Mouse (Mus musculus) left cerebral cortex, adult 18-20 months (tissue): ENCODE results near the gene Tff1. TPM values are rescaled to one million over a fixed set of nuclear protein-coding genes. Genes with fewer than 3 reads are reported as not detected.

ENCODE experiments used
- DNase-seq, 2 experiments: peaks; one replicate each; pipeline ENCODE4 v3.0.0; 2021 to 2022; ENCODE audit warnings: low spot score in 2 of 2, mixed read lengths in 1 of 2
- total RNA-seq, 2 experiments: library from RNA; stranded (reverse); gene quantifications; 2 replicates each; pipeline ENCODE4 v1.2.3; 2021

The Tff1 gene
- total RNA-seq, 2 experiments from 2014 or later = not detected

DNA sequence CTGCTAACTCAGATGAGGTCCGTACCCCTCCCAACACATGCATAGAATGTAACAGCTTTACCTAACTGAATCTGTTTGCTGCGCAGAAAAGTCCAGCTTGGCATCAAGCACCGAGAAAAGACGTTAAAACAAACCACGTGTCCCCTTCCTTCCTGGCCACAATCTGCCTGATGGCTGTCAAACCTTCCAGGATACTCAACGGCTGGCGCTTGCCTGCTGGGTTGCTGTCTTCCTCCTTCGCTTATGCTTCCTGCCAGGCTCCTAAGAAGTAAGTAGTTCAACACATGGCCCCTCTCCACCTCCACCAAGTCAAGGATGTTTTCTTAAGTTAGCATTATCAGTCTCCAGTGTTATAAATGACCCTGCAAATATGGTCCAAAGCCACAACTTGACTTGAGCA lies 11.3 kb downstream of the Tff1 start:
- no peak for DNase-seq

DNA sequence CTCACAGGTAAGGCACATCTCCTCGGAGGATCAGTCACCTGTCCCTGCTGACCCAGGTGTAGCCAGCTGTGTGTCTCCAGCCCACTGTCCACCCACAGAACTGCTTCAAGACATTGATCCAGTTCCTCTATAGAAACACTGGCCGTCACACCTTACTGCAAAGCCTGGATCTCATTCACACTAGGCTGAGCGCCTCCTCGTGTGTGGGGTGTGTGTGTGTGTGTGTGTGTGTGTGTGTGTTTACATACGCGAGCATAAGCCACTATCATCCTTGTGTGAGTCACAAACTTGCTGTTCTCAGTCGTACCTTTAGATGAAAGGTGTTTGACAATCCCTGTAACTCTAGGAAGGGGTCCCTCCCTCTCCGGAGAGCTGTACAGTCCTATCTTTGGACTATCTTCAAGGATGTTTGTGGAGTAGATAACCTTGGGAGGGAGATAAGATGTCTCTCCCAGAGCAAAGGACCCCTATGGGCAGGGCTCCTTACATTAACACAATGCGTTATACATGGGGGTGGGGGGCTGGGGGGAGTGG lies 12.0 kb downstream of the Tff1 start:
- DNase-seq = no peak

DNA sequence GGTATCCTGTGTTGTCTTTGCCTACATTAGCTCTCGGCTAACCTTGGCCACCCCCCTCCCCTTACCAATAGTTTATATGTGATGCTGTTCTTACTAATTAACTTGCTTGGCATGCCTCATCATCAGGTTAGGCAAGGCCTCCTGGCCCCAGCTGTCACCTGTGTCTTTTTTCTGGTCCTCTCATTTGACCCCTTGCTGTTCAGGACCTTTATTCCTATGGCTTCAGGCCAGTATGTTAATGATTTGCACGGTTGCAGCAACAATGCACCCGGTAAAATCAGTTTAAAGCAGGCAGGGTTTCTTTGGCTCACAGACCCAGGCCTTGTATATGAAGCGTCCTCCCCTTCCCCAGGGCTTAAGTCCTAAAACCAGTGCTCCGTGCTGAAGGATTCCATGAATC lies 12.6 kb downstream of the Tff1 start:
- no peak for DNase-seq

DNA sequence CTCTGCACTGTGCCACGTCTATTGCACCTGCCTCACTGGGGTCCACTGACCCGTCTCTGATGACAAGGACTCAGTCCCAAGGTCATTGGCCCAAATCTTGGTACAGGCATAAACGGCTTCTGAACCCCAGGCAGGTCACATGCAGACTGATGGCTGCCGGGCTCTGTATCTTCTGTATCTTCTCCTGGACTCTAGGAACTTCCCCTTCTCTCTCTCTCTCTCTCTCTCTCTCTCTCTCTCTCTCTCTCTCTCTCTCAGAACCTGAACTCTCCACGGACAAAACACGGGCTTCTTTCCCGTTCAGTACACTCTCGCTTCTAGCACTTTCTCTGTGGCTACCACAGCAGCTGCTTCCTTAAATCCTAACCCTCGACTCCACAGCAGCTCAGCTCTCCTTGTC lies 19.1 kb downstream of the Tff1 start:
- DNase-seq = no peak

DNA sequence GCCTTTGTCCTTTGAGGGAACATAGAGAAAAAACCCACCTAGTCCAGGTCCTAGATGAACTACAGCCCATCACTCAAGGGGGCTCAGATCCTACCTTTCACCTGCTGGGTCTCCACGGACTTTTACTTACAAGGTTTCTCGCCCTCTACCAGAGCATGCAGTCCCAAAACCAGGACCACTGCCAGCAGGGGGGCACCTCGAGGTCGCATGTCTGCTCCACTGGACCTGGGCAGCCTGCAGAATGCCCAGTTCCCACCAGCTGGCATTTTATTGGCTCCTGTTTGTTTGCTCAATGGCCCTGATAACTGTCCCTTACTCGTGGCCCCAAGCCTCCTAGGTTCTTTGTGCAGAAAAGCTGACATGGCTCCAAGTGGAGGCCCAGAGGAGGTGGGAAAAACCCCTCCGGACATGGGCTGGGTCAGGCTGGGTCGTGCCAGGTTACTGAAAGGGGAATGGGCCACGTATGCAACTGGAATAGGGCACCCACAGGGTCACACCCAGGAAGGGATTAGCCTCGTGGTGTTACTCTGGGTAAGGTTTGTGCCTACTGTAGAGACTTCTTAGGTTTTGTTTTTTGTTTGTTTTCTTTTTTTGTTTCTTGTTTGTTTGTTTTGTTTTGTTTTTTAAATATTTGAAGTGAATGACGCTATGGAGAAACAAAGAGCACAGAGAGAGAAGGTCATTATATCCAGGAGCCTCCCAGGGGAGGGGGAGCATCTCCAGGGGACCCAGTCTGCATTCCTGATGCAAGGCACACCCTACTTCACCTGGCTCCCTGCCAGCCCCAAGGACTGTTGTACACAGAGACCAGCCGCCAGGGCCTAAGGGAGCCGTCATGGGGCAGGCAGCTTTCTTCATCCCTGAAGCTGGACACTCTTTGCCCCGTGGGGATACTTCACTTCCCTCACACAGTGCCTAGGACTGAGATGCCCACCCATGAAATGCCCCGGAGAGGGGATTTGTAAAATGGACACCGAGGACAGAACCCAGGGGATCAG lies 20.7 kb downstream of the Tff1 start, which contains the start of gene Tff2:
Gene Tff2 (minus strand): TSS at position 243 of the 998 bp plus-strand sequence.
- no peak for DNase-seq

DNA sequence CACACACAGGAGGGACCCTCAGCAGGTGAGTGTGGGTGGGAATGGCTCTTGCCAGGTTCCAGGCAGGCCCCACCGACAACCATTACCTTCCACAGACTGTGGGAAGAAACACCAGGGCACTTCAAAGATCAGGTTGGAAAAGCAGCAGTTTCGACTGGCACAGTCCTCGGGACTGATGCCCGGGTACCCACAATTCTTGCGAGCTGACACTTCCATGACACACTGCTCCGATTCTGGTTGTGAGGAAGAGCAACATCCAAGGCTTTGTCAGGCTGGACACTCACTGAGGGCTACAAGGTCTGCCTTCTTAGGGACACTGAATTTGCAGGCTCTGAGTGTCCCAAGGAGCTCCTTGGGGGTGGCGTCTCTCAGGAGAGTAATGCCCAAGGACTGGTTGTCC lies 23.0 kb downstream of the Tff1 start:
- DNase-seq = no peak

DNA sequence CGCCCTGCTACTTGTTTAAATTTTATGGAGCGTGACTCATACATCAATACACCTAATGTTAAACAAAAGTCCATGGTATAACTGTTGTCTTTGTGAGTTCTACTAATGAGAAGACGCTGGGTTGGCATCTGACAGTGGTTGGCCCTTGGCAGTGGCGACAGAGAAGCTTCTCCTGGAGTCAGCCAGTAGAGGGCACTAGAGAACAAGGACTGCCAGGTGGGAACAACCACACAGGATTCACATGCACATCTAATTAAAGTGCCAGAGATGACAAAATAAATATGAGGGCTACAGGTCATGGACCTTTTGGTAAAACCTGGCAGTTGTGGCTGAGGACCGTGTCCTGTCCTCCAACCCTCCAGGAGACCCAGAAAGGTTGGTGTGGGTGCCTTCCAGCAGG lies 26.7 kb downstream of the Tff1 start:
- peak; percentile 59 to 70 for DNase-seq

DNA sequence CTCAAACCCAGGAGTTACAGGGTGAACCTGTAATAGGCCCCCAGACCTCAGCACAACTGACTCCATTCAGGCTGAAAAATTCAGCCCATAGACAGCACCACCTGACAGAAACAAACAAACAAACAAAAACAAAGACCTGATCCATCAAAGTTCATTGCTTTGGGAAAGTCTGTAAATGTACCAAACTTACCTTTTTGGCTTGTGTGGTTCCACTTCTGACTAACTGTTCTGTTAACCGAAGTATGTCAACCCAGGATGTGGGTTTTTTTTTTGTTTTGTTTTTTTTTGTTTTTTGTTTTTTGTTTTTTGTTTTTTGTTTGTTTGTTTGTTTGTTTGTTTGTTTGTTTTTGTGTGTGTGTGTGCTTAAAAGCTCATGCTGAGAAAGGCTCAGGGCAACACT lies 28.3 kb downstream of the Tff1 start:
- DNase-seq = no peak

DNA sequence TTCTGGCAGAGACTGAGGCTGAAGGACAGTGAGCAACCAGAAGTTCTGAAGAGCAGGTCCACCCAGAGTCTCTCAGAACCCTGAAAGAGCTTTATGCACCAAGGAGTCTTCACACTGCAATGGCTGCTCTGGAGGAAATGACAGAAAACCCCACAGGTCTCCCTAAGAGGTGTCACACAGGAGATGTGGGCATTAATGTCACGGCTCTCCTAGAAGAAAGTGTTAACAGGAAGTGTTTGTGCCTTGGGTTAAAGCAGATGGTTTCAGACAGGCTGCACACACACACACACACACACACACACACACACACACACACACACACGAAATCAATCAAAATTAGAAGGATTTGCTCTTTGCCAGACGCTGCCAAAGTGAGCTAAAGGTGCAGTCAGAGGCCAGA lies 28.8 kb downstream of the Tff1 start:
- no peak for DNase-seq

DNA sequence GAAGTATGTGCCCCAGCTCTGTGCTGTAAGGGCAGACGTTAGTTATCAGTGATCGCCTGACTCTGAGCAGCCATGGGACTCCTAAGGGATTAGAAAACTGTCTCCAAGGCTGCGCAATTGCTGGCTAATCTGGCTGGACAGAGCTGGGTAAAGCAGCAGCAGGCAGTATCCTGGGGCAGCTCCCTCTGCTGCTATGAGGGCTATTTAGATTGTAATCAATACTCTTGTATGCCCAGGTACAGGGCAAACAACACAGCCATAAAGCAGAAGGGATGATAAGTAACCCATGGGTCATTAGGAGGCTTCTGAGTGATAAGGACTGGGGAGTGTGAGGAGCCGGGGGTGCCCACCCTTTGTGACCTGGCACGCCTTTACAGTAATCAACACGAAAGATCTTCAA lies 30.2 kb downstream of the Tff1 start:
- no peak for DNase-seq

DNA sequence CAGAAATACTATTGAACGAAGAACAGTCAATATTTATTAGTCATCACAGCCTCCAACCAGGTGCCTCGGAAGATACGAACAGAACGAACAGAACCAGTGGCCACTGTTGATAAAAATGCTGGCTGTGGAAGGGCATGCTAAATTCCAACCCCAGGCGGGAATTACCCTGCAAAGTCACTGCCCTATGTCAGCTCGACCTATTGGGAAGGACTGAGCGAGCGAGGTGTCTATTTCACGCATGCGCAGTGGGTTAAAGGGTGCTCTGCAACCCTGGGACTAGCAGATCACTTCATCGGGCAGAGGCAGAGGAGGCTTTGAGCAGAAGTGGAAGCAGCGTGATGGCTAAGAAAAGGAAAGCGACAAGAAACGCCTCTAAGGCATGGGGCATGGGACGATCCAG lies 31.3 kb downstream of the Tff1 start:
- no peak for DNase-seq

DNA sequence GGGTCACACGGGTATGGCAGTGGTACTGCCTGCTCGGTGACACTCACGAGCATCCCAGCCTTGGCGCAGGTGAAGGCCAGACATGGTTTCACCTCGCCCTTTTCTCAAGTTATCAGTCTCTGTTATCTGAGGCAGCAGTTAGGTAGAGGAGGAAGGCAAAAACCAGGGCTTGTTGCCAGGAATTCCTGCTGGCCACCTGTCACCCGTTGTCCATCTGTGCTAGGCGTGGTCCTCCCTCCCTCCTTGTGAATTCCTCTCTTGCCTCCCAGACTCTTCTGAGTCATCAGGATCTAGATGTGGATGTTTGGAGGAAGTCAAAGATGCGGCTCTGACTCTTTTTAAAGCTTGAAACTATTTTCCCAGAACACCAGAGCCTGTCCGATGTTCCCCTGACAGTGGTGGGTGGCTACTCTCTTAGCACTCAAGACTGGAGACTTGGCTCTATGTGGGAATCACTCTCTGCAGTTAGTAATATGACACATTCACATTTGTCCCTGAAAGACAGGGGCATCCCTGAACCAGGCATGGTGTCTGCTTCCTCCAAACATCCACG lies 33.7 kb downstream of the Tff1 start:
- peak; percentile 61 to 64 for DNase-seq

DNA sequence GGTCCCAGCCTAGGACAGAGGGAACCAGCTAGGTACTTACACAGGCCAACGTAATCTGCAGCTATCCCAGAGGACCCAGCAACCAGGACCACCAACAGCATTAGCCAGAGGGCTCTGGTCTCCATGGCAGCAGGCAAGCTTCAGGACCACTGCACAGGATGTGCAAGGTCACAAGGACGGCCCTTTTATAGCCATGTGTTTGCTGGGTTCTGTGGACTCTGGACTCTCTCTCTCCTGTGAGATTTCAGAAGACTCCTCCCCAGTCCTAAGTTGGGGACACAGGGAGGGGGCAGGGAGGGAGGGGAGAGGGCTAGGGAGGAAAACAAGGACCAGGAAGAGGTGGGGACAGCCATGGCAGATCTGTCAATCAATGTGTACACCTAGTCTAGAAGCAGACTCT lies 35.6 kb downstream of the Tff1 start, which contains the start of gene Tff3:
Gene Tff3 (minus strand): TSS at position 195 of the 400 bp plus-strand sequence.
- no peak for DNase-seq

DNA sequence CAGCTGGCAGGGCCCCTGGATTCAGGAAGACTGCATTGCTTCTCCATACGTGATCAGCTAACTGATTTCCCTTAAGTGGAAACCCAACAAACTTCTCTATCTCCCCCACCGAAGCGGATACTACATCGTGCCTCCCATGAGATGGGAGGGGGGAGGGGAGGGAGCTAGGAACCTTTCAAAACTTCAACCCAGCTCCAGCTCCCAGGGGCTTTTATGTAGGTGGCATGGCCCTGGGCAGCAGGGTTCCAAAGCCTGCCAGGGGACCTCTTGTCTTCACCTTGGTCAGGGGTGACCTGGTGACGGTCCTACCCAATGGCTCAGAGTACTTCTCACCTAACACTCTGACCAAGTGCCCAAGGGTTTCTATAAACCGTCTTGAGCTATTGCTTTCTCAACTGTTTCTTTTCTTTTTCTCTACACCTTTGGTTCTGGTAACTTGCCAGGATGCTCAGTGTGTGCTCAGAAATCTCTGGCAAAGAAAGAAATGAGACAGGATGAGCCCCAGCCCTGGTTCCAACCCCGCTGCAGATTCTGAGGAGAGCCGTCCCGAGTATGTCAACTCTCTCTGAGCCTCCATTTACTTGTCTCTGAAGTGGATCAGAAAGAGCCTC lies 36.3 kb downstream of the Tff1 start:
- DNase-seq = no peak

DNA sequence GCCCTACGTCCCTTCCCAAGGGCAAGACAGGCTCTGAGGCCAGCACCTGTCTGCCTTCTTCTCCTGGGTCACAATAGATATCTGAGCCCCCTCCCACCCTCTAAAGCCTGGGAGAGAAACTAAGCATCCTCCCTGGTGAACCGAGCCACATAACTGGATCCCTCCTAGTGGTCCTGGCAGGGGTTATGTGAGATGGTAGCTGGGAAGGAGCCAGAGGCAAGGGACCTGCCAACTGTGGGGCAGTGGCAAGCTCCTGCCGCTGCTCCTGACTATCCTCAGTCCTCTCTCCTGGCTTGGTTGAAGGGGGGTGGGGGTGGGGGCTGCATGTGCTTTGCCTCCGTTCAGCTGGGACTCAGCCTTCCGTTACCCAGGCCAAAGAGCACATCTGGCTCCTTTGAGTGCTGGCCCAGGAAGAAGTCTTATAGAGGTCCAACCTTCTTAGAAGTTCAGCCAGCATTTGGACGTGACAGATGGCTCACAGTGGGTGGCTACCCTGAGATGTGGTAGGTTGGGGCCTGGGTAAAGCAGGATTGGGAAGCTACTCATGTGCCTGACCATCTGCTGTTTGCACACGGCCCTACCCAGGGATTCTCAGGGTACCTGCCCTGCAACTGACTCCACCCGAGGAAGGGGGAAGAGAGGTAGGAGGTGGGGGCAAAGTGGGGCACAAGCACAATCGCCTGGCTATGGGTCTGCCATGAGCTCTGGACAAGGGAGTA lies 39.4 kb downstream of the Tff1 start:
- peak; percentile 37 to 69 for DNase-seq

DNA sequence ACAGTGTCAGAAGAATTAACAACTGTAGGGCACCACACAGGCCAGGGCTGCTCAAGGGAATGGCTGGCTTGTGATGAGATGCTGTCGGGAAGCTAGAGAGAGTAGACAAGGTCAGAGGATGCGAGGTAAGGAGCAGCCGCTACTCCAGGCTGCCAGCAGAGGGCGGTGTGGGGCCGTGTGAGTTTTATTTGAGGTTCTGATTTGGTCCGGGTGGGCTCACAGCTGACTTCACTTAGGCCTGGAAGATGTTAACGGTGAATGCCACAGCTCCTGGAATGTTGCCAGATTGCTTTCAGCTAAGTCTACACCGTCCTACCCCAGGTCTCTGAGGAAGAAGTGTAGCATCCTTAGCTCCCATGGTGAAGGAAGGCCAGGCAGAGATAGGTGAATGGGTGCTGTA lies 43.1 kb downstream of the Tff1 start:
- DNase-seq = peak; percentile 36 to 43

DNA sequence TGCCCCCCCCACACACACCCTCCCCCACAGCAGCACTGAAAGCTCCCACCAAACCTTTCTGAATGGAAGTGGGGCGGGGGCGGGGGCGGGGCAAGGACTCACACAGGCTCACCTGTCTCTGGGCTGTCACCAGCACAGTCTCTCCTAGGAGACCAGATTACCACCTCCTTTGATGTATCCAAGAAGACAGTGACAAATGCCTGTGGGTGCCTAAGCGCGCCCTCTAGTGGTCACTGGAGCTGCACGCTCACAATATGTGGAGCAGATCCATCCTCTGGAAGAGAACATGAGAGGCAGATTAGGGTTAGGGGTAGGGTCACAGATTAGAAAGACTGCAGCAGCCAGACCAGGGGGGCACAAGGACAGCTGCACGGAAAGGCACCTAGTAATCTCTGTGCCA lies 45.6 kb downstream of the Tff1 start:
- peak; percentile 80 to 87 for DNase-seq

DNA sequence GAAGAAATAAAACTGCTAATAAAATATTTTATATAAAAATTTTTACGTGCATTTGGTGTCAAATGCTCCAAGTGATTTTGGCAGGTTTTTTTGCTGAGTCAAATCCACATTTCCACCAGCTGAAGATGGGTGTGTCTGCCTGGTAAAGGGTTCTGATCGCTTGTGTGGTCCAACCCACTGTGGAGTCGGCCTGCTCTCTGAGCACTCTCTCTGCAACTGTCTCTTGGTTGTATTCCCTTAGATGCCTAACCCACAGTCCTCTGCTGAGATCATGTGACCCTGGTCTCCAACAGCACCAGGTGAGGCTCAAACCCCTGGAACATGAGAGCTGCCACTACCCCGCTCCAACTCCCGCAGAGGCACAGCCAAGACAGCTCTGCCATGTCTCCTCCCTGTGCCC lies 47.1 kb downstream of the Tff1 start:
- no peak for DNase-seq

DNA sequence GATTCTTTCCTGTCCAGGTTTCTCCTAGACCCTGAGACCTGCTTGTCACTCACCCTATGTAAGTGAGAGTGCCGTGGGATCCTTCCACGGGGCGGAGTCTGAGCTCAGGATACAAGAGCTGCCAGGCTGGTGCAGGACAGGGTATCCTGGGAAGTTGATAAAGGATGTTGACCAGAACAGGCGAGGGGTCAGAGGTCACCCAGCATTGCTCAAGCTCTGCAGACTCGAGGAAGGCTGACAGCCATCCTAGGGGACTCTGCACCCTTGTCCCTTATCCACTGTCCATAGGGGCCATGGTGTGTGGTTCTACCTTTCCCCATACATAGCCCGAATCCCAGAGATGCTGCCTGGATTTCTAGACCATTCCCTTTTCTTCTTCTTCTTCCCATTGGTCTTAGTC lies 49.0 kb downstream of the Tff1 start:
- no peak for DNase-seq

DNA sequence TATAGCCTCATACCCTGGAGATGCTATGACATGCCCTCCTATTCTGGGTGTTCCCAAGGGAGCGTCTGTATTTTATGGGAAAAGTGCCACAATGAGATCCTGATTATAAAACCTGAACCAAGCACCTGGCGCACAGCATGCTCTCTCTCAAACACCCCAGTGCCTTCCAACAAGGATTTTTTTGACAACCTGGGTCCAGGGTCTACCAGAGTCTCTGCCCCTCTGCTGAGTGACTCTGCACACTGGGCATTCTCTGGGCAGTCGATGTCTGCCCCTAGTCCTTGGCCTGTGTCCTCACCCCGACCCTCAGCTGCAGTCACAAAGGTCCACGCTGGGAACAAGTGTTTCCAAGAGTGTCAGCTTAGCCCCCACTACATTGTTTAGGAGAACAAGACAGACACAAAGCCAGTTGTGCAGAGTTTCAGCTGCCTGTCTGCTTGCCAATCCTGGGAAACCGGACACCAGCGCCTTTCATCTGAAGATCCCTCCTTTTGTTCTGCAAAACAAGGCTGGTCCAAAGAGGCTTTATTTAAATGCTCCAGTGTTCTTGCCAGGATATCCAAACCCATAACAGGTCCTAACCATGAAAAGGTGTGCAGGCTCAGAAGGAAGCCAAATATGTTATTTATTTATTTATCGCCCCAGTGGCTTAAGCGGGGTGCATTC lies 51.8 kb downstream of the Tff1 start:
- no peak for DNase-seq
